Mouse (Mus musculus) CD4-positive, CD25-positive, alpha-beta regulatory T cell, adult 2 months (primary cell): ENCODE measurements at regions not wholly inside any gene's neighbourhood (a gene's known extent, or its start where the extent isn't known, plus 50 kb on each side); places are given as distances from the start of the nearest gene placed in this dataset.

Experiments
- DNase-seq: peaks from one replicate; pipeline ENCODE4 v3.0.0-alpha.2; 2012; ENCODE audit warnings: low read depth, low spot score

DNA sequence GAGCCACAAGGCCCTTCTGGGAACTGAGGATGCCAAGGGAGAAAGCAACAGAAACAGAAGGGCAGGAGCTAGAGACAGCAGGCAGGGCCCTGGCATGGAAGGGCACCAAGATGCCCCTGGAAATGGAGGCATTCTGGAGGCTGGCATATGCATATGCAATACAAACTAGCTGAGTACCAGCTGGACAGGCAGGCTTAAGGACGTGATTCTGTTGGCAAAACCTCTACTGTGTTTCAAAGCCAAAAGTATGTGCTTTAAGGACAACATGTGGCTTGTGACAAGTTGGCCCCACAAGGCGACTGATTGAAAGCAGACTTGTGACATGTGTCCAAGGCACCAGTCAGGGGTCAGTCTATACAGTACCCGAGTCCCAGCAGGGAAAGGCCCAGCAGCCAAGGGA is 52.2 kb upstream of the A530016L24Rik start:
- no peak for DNase-seq

DNA sequence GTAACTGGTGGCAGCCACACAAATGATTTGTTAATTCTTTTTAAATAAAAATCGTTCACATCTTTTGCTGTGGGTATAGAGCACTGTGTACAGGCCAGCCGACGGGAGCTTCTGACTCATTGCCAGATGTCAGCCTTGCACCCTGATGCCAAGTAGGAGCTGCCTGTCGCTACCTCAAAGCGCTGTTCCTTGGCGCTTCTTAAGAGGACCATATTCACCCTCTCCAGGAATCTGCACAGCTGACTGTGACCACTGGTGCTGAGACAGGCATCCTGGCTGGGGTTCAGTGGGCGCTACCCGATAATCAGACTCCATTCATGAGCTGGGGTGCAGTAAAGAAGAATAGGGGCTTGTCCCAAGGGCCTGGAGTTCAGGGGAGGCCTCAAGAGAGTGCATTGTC is 51.0 kb upstream of the A530016L24Rik start:
- DNase-seq: no peak
